ENCODE assay signal across 25 mouse cellular contexts in genomic region chr6:59147421-59147820, GRCm38 (mm10).
A peak's percentile ranks its signal among the peaks of the same experiment; 100 is the strongest.
DNase-seq lines count a peak whose midpoint lies in the region; ATAC-seq and TF ChIP-seq lines count a peak whose summit lies in the region.
"Had no signal": no experiment of that assay in that cellular context is flagged by ENCODE, and none has a peak within 500 bp of the region (broad histone marks: within the 10 kb centered on the region; RNA-seq: fewer than 3 reads in every experiment).

No protein-coding gene starts in this region.

- no peaks in the 10 kb centered on the region for H3K27me3 ChIP-seq in lung, postnatal 0 days (replicated peaks; ENCODE audit: insufficient read depth, low read length)
- no peaks in the 10 kb centered on the region for H3K27me3 ChIP-seq in kidney, adult 2 months (replicated peaks; ENCODE audit: control insufficient read depth, insufficient read depth, low read length)
- H3K27me3 ChIP-seq: CH12.LX; embryonic facial prominence, embryonic 15.5 days; forebrain, embryonic 12.5 days; hindbrain, embryonic 12.5 days had no signal

- peak; percentile 1 for DNase-seq in adrenal gland, adult 2 months
- no peak for DNase-seq in adrenal gland, postnatal 14 days
- peak; percentile 23 for DNase-seq in lung, postnatal 0 days (ENCODE audit: low spot score)
- no peak for DNase-seq in lung, postnatal 4 days
- peak; percentile 22 for DNase-seq in fibroblast of lung, adult 2 months (ENCODE audit: low read depth)
- DNase-seq in retina, postnatal 1 day: peak; percentile 27
- DNase-seq in kidney, adult 2 months: no peak
- DNase-seq in layer of hippocampus, postnatal 14 days (ENCODE audit: low spot score in 2 of 2): no peak
- DNase-seq: cerebellum, adult 11-12 months; cerebellum, adult 9-10 months; cerebellum, postnatal 36 days; forebrain, postnatal 0 days; gastrocnemius, postnatal 36 days; heart, adult 18-20 months; heart, postnatal 10 days; heart, postnatal 4 days; kidney, adult 18-20 months had no signal

- H3K27ac ChIP-seq in lung, postnatal 0 days (ENCODE audit: low read length): no peak overlapping the region
- H3K27ac ChIP-seq in kidney, adult 2 months (ENCODE audit: insufficient read depth, low read depth, low read length): no peak overlapping the region
- H3K27ac ChIP-seq: embryonic facial prominence, embryonic 15.5 days; forebrain, embryonic 12.5 days; heart, embryonic 10.5 days; hindbrain, embryonic 12.5 days had no signal

- no peak overlapping the region for H3K4me3 ChIP-seq in lung, postnatal 0 days (ENCODE audit: low read depth, low read length)
- no peak overlapping the region for H3K4me3 ChIP-seq in kidney, adult 2 months (ENCODE audit: insufficient read depth, low read depth, low read length)
- H3K4me3 ChIP-seq: embryonic facial prominence, embryonic 15.5 days; erythroblast, embryonic 14.5 days; forebrain, embryonic 12.5 days; heart, embryonic 10.5 days; hindbrain, embryonic 12.5 days had no signal

- H3K9ac ChIP-seq in lung, postnatal 0 days (replicated peaks; ENCODE audit: low read depth): no peak overlapping the region
- H3K9ac ChIP-seq: embryonic facial prominence, embryonic 15.5 days; forebrain, embryonic 12.5 days; forebrain, postnatal 0 days; hindbrain, embryonic 12.5 days had no signal

- no peaks in the 10 kb centered on the region for H3K36me3 ChIP-seq in lung, postnatal 0 days (ENCODE audit: insufficient read depth, low read length)
- no peaks in the 10 kb centered on the region for H3K36me3 ChIP-seq in kidney, adult 2 months (ENCODE audit: control insufficient read depth, insufficient read depth, low read length)
- H3K36me3 ChIP-seq: embryonic facial prominence, embryonic 15.5 days; forebrain, embryonic 12.5 days; heart, embryonic 10.5 days; hindbrain, embryonic 12.5 days had no signal

- no peaks in the 10 kb centered on the region for H3K9me3 ChIP-seq in lung, postnatal 0 days (ENCODE audit: low read length)
- H3K9me3 ChIP-seq: embryonic facial prominence, embryonic 15.5 days; forebrain, embryonic 12.5 days; heart, embryonic 10.5 days; hindbrain, embryonic 12.5 days had no signal

- no peaks in the 10 kb centered on the region for H3K4me1 ChIP-seq in lung, postnatal 0 days (ENCODE audit: insufficient read depth, low read depth, low read length)
- no peaks in the 10 kb centered on the region for H3K4me1 ChIP-seq in kidney, adult 2 months (ENCODE audit: control insufficient read depth, insufficient read depth, low read length)
- H3K4me1 ChIP-seq: embryonic facial prominence, embryonic 15.5 days; forebrain, embryonic 12.5 days; heart, embryonic 10.5 days; hindbrain, embryonic 12.5 days had no signal

- TF ChIP-seq POLR2A in kidney, adult 2 months (IDR thresholded peaks at IDR 0.05; ENCODE audit: low read depth, low read length): no peak

- no peak for ATAC-seq in lung, postnatal 0 days
- ATAC-seq: forebrain, postnatal 0 days; hindbrain, embryonic 16.5 days; inflammation-experienced regulatory T-cells, adult 6 months had no signal

- 44% methylated on average over 1 of the region's 1 CpGs for WGBS in lung, postnatal 0 days
- WGBS in kidney, adult 2 months: 73% methylated on average over 1 of the region's 1 CpGs

- no peak for TF ChIP-seq EP300 in lung, postnatal 0 days (IDR thresholded peaks at IDR 0.05)

- no peak for TF ChIP-seq CTCF in lung, postnatal 0 days (IDR thresholded peaks at IDR 0.05)
- no peak for TF ChIP-seq CTCF in kidney, adult 2 months (conservative IDR thresholded peaks at IDR 0.05; ENCODE audit: insufficient read depth, insufficient read length, low read depth, low read length)

- H3K4me2 ChIP-seq in lung, postnatal 0 days (replicated peaks; ENCODE audit: low read depth, low read length): no peak overlapping the region
- H3K4me2 ChIP-seq: embryonic facial prominence, embryonic 15.5 days; forebrain, embryonic 12.5 days; hindbrain, embryonic 12.5 days had no signal

Comparison
In these comparisons a context has a peak if more than half of its experiments do, and no peak if none do; other contexts are left out.
1. DNase-seq: peak in adrenal gland, adult 2 months (single experiment), lung, postnatal 0 days (single experiment), fibroblast of lung, adult 2 months (single experiment) and retina, postnatal 1 day (single experiment); none in adrenal gland, postnatal 14 days (single experiment), lung, postnatal 4 days (0 of 2), kidney, adult 2 months (single experiment) and layer of hippocampus, postnatal 14 days (0 of 2).